In the genomic region with DNA sequence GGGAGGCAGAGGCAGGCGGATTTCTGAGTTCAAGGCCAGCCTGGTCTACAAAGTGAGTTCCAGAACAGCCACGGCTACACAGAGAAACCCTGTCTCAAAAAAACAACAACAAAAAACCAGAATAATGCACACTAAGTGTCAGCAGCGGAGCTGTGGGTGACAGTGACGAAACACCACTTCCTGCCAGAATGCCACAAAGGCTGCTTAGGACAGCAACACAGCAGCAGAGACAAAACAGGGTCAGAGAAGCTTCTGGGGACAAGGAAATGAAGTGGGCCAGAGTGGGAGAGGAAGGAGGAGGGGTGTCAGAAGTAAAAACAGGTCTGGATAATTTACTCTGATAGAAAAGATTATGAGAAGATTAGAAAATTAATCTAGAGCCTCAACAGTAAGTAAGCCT, we compare ENCODE assay signal across 11 mouse cellular contexts. TPM values are rescaled to one million over a fixed set of nuclear protein-coding genes. Genes with fewer than 3 reads are reported as not detected.
DNase-seq lines count a peak whose midpoint lies in the region; ATAC-seq lines count a peak whose summit lies in the region.
"Had no signal": no experiment of that assay in that cellular context is flagged by ENCODE, and none has a peak within 500 bp of the region (broad histone marks: within the 10 kb centered on the region; RNA-seq: fewer than 3 reads in every experiment).

No protein-coding gene starts in this region.

- WGBS in macrophage (ENCODE audit: missing documents) = 20% methylated on average over 4 of the region's 4 CpGs

- peak overlapping the region; percentile 77 for H3K27ac ChIP-seq in macrophage
- H3K27ac ChIP-seq: embryonic facial prominence, embryonic 15.5 days had no signal

- H3K36me3 ChIP-seq in macrophage (ENCODE audit: inconsistent target) = no peaks in the 10 kb centered on the region

- H3K4me3 ChIP-seq in macrophage (ENCODE audit: inconsistent target) = no peak overlapping the region
- H3K4me3 ChIP-seq: embryonic facial prominence, embryonic 15.5 days had no signal

- peak; percentile 14 for DNase-seq in retina, postnatal 1 day
- no peak for DNase-seq in retina, embryonic 14.5 days (ENCODE audit: low spot score)
- DNase-seq in thymus, postnatal 25 days = peak; percentile 68
- no peak for DNase-seq in urinary bladder, postnatal 14 days (ENCODE audit: low spot score)
- no peak for DNase-seq in right cerebral cortex, postnatal 10 days (ENCODE audit: low spot score in 2 of 2)
- no peak for DNase-seq in urinary bladder, postnatal 25 days (ENCODE audit: low spot score)
- DNase-seq: adrenal gland, adult 8-10 months; cerebellum, adult 9-11 months had no signal

- H3K79me2 ChIP-seq in macrophage (ENCODE audit: inconsistent target) = no peaks in the 10 kb centered on the region

- ATAC-seq in common myeloid progenitor, adult 5-6 weeks (replicated peaks; ENCODE audit: low read depth, poor library complexity, severe bottlenecking) = peak; percentile 93

RNA-seq across cellular contexts. Expression of gene Tmem97, which starts 49.5 kb away (rescaled TPM):
- total RNA-seq in common myeloid progenitor, adult 5-6 weeks (2017) = 44.3 and 56.2 TPM in 2 replicates
- total RNA-seq in macrophage (2018; cell fraction: chromatin; rRNA removed) = 1 to 10 TPM in 17 of 26 experiments, under 1 TPM in 5, not detected in 4; 0.45 to 5.4 (median 1.7) TPM
- total RNA-seq in macrophage (2018; cell fraction: cytosol; rRNA removed) = 10 to 100 TPM; 36.4 to 66.1 (median 54.6) TPM
- 10 to 100 TPM in 25 of 26 experiments, 1 to 10 TPM in 1; 3.0 to 48.3 (median 24.9) TPM for total RNA-seq in macrophage (2018; cell fraction: nucleus; rRNA removed)
- 48.9 to 61.4 TPM (median 53.9 TPM) in 3 replicates for polyA plus RNA-seq in macrophage (2018)

Comparison
In these comparisons a context has a peak if more than half of its experiments do, and no peak if none do; other contexts are left out.
1. DNase-seq: peak in retina, postnatal 1 day (single experiment) and thymus, postnatal 25 days (single experiment); none in retina, embryonic 14.5 days (single experiment), urinary bladder, postnatal 14 days (single experiment), right cerebral cortex, postnatal 10 days (0 of 2) and urinary bladder, postnatal 25 days (single experiment).